In the genomic region with DNA sequence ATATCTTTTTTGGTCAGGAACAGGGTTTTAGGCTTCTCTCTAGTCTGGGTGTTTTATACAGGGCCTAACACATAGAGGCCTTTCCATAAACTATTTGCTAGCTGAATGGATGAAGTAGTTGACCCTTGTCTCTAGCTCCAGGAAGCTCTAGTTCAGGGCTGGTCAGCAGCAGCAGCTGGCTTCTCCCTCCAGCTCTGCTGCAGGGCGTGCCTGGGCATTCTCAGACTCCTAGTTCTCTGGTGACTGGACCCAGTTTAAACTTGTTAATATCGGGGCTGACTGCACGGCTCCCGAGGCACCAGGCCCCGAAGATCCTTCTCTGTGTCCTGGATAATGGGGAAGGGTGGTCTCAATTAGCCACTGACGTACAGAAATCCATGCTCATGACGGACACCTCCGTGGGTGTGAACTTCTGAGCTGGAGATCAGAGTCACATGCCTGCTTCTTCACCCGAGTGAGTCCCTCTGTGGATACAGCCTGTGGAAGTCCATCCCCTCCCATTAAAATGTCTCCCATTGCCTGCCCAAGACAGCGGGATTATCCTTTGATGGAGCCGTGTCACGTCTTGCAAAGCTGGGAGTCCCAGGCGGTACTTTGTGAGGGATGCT, we compare ENCODE assay signal across 12 mouse cellular contexts. TPM values are rescaled to one million over a fixed set of nuclear protein-coding genes. Genes with fewer than 3 reads are reported as not detected.
DNase-seq lines count a peak whose midpoint lies in the region; ATAC-seq and TF ChIP-seq lines count a peak whose summit lies in the region.
"Had no signal": no experiment of that assay in that cellular context is flagged by ENCODE, and none has a peak within 500 bp of the region (broad histone marks: within the 10 kb centered on the region; RNA-seq: fewer than 3 reads in every experiment).

No protein-coding gene starts in this region.

- no peaks in the 10 kb centered on the region for H3K9me3 ChIP-seq in forebrain, postnatal 0 days (ENCODE audit: low read length)
- H3K9me3 ChIP-seq in forebrain, embryonic 14.5 days (replicated peaks; ENCODE audit: control insufficient read depth, low read length) = no peaks in the 10 kb centered on the region
- no peaks in the 10 kb centered on the region for H3K9me3 ChIP-seq in megakaryocyte, embryonic 14.5 days
- no peaks in the 10 kb centered on the region for H3K9me3 ChIP-seq in limb, embryonic 15.5 days

- H3K9ac ChIP-seq in forebrain, postnatal 0 days = no peak overlapping the region
- no peak overlapping the region for H3K9ac ChIP-seq in forebrain, embryonic 14.5 days (ENCODE audit: low read length)
- H3K9ac ChIP-seq in limb, embryonic 15.5 days = no peak overlapping the region
- H3K9ac ChIP-seq: lung, embryonic 14.5 days had no signal

- no peak overlapping the region for H3K4me3 ChIP-seq in forebrain, postnatal 0 days (ENCODE audit: low read depth, low read length)
- no peak overlapping the region for H3K4me3 ChIP-seq in forebrain, embryonic 14.5 days (ENCODE audit: low read depth, low read length)
- peak overlapping the region; percentile 59 for H3K4me3 ChIP-seq in megakaryocyte, embryonic 14.5 days (replicated peaks)
- H3K4me3 ChIP-seq in limb, embryonic 15.5 days = no peak overlapping the region

- H3K27ac ChIP-seq in forebrain, postnatal 0 days (ENCODE audit: low read depth, low read length) = no peak overlapping the region
- no peak overlapping the region for H3K27ac ChIP-seq in forebrain, embryonic 14.5 days (ENCODE audit: low read depth, low read length)
- no peak overlapping the region for H3K27ac ChIP-seq in limb, embryonic 15.5 days

- DNase-seq in forebrain, postnatal 0 days = no peak
- no peak for DNase-seq in forebrain, embryonic 14.5 days (ENCODE audit: low spot score)
- peak; percentile 32 for DNase-seq in retina, embryonic 14.5 days (ENCODE audit: low spot score)
- no peak for DNase-seq in T-cell, adult 2 months (ENCODE audit: low spot score)
- DNase-seq in cerebellum, adult 8-10 months = no peak
- DNase-seq: adrenal gland, postnatal 25 days; cerebellum, adult 18-20 months; lung, embryonic 14.5 days had no signal

- H3K36me3 ChIP-seq in forebrain, postnatal 0 days (ENCODE audit: insufficient read depth) = no peaks in the 10 kb centered on the region
- no peaks in the 10 kb centered on the region for H3K36me3 ChIP-seq in forebrain, embryonic 14.5 days (ENCODE audit: control insufficient read depth, insufficient read depth, low read length)
- H3K36me3 ChIP-seq in megakaryocyte, embryonic 14.5 days (replicated peaks; ENCODE audit: low read length) = peaks cover 42% of the 10 kb centered on the region
- H3K36me3 ChIP-seq in limb, embryonic 15.5 days = 0 out of 2 replicates have a peak, but pooled peaks cover 2% of the 10 kb centered on the region

- no peak for ATAC-seq in forebrain, postnatal 0 days
- ATAC-seq in forebrain, embryonic 14.5 days = no peak
- no peak for ATAC-seq in megakaryocyte, adult 5-6 weeks (ENCODE audit: poor library complexity, severe bottlenecking)
- ATAC-seq in limb, embryonic 15.5 days (ENCODE audit: insufficient number of reproducible peaks, low FRiP score, low TSS enrichment, low read depth) = no peak
- ATAC-seq: intestine, embryonic 16.5 days had no signal

- 74% methylated on average over 13 of the region's 13 CpGs for WGBS in forebrain, postnatal 0 days
- 66% methylated on average over 13 of the region's 13 CpGs for WGBS in forebrain, embryonic 14.5 days
- 54% methylated on average over 13 of the region's 13 CpGs for WGBS in limb, embryonic 15.5 days

- 0 out of 2 replicates have a peak overlapping the region, but pooled peaks have one; percentile 17 for H3K4me2 ChIP-seq in forebrain, postnatal 0 days (ENCODE audit: low read depth)
- no peak overlapping the region for H3K4me2 ChIP-seq in forebrain, embryonic 14.5 days (ENCODE audit: low read length)
- peak overlapping the region; percentile 6; the same call in 1 of the 2 replicates for H3K4me2 ChIP-seq in limb, embryonic 15.5 days
- H3K4me2 ChIP-seq: lung, embryonic 14.5 days had no signal

- no peak for TF ChIP-seq CTCF in forebrain, postnatal 0 days (IDR thresholded peaks at IDR 0.05; ENCODE audit: low read depth)

- H3K27me3 ChIP-seq in forebrain, postnatal 0 days (ENCODE audit: insufficient read depth, low read length) = no peaks in the 10 kb centered on the region
- H3K27me3 ChIP-seq in forebrain, embryonic 14.5 days (replicated peaks; ENCODE audit: control insufficient read depth, insufficient read depth, low read length) = no peaks in the 10 kb centered on the region
- H3K27me3 ChIP-seq in megakaryocyte, embryonic 14.5 days (replicated peaks) = no peaks in the 10 kb centered on the region
- H3K27me3 ChIP-seq in limb, embryonic 15.5 days = 0 out of 2 replicates have a peak, but pooled peaks cover 2% of the 10 kb centered on the region

- H3K4me1 ChIP-seq in forebrain, postnatal 0 days (ENCODE audit: insufficient read depth) = 0 out of 2 replicates have a peak, but pooled peaks cover 8% of the 10 kb centered on the region
- peaks cover 28% of the 10 kb centered on the region; the same call in 1 of the 2 replicates for H3K4me1 ChIP-seq in forebrain, embryonic 14.5 days (ENCODE audit: control insufficient read depth, insufficient read depth, low read length)
- H3K4me1 ChIP-seq in megakaryocyte, embryonic 14.5 days = peaks cover 86% of the 10 kb centered on the region
- peaks cover 43% of the 10 kb centered on the region for H3K4me1 ChIP-seq in limb, embryonic 15.5 days

RNA-seq across cellular contexts. Expression of gene Chst11, which starts 4.2 kb away (rescaled TPM):
- total RNA-seq in forebrain, postnatal 0 days (2014; rRNA removed) = 15.7 and 20.8 TPM in 2 replicates
- 2.2 and 2.9 TPM in 2 replicates for polyA plus RNA-seq in forebrain, postnatal 0 days (2015; fragmentation: Nextera tagmentation; extraction: Ambion mirVana)
- polyA plus RNA-seq in forebrain, embryonic 14.5 days (2014; fragmentation: Nextera tagmentation; extraction: Ambion mirVana) = 4.0 and 4.2 TPM in 2 replicates
- polyA plus RNA-seq in megakaryocyte, embryonic 14.5 days (2012; ENCODE audit: insufficient read depth, low replicate concordance) = 10.4 and 12.4 TPM in 2 replicates
- 2.6 and 3.2 TPM in 2 replicates for total RNA-seq in megakaryocyte, adult 5-6 weeks (2015)
- total RNA-seq in megakaryocyte, adult 5-6 weeks (2017) = 3.9 and 5.9 TPM in 2 replicates
- 3.0 and 3.7 TPM in 2 replicates for polyA plus RNA-seq in limb, embryonic 15.5 days (2015; fragmentation: Nextera tagmentation; extraction: Ambion mirVana)
